Mouse (Mus musculus) lung, postnatal 0 days (tissue): ENCODE data around the gene Nol8. TPM values are rescaled to one million over a fixed set of nuclear protein-coding genes. Genes with fewer than 3 reads are reported as not detected.

ENCODE experiments used
- ATAC-seq: fragments of 200-750 bp; cut with Nextera tagmentation; 2 replicates; pipeline ENCODE4 v1.8.0; 2017; ENCODE audit warnings: moderate library complexity
- DNase-seq: peaks from one replicate; pipeline ENCODE4 v3.0.0-alpha.2; 2016; ENCODE audit warnings: low spot score
- H3K27ac ChIP-seq: fragments of 300-500 bp; sonication (generic); 2 replicates; pipeline ENCODE4 v1.5.1; 2014; ENCODE audit warnings: antibody characterized with exemption, mild to moderate bottlenecking, low read length, mixed read lengths
- H3K27me3 ChIP-seq: fragments of 300-500 bp; sonication (generic); replicated peaks from 2 replicates; pipeline ENCODE4 v1.6.1; 2014; ENCODE audit warnings: low read length, mixed read lengths; ENCODE audit not compliant: insufficient read depth
- H3K36me3 ChIP-seq: fragments of 300-500 bp; sonication (generic); 2 replicates; pipeline ENCODE4 v1.6.1; 2014; ENCODE audit warnings: low read length, mixed read lengths; ENCODE audit not compliant: insufficient read depth
- H3K4me1 ChIP-seq: fragments of 300-500 bp; sonication (generic); 2 replicates; pipeline ENCODE4 v1.6.1; 2014; ENCODE audit warnings: antibody characterized with exemption, low read depth, low read length, mixed read lengths; ENCODE audit not compliant: insufficient read depth
- H3K4me2 ChIP-seq: fragments of 300-500 bp; sonication (generic); replicated peaks from 2 replicates; pipeline ENCODE4 v1.6.1; 2014; ENCODE audit warnings: low read depth, mild to moderate bottlenecking, low read length, moderate library complexity, mixed read lengths
- H3K4me3 ChIP-seq: fragments of 300-500 bp; sonication (generic); 2 replicates; pipeline ENCODE4 v1.5.1; 2014; ENCODE audit warnings: low read depth, low read length
- H3K9ac ChIP-seq: fragments of 300-500 bp; sonication (generic); replicated peaks from 2 replicates; pipeline ENCODE4 v1.6.1; 2014; ENCODE audit warnings: low read depth, mild to moderate bottlenecking
- H3K9me3 ChIP-seq: fragments of 300-500 bp; sonication (generic); 2 replicates; pipeline ENCODE4 v1.6.1; 2016; ENCODE audit warnings: low read length, mixed read lengths
- CTCF ChIP-seq: IDR thresholded peaks from 2 replicates; pipeline ENCODE4 v1.5.1; 2016; ENCODE audit warnings: antibody characterized with exemption, mild to moderate bottlenecking
- EP300 ChIP-seq: IDR thresholded peaks from 2 replicates; pipeline ENCODE4 v1.6.1; 2016; ENCODE audit warnings: antibody characterized with exemption, mild to moderate bottlenecking, control low read depth
- WGBS: fragments of 180-500 bp; shearing (Covaris S2); extraction: QIAGEN DNeasy Blood & Tissue Kit; methylation state at CpG from one replicate; pipeline ENCODE4 v1.1.7; 2014; 5-methylcytosine and 5-hydroxymethylcytosine counted together
- polyA plus RNA-seq: library from polyadenylated mRNA; unstranded; fragments of >200 nt; fragmentation: Nextera tagmentation; extraction: Ambion mirVana; gene quantifications from 2 replicates; pipeline ENCODE4 v1.2.1, GENCODE M21; 2015

Nol8 gene
- polyA plus RNA-seq, 1 experiment from 2014 or later: 9.1 TPM

GRCm38 (mm10) chr13:49706032-49706690, 53.3 kb downstream of the Nol8 start:
- ATAC-seq: no peak
- H3K27me3 ChIP-seq: no peaks in the 10 kb centered on the region
- no peak for TF ChIP-seq EP300
- TF ChIP-seq CTCF: no peak
- no peak overlapping the region for H3K9ac ChIP-seq
- H3K4me2 ChIP-seq: no peak overlapping the region
- H3K27ac ChIP-seq: no peak overlapping the region
- H3K36me3 ChIP-seq: peaks cover 45% of the 10 kb centered on the region
- no peaks in the 10 kb centered on the region for H3K9me3 ChIP-seq
- 95% methylated on average over 3 of the region's 3 CpGs for WGBS
- no peak for DNase-seq
- no peak overlapping the region for H3K4me3 ChIP-seq
- H3K4me1 ChIP-seq: no peaks in the 10 kb centered on the region

GRCm38 (mm10) chr13:49708311-49708710, 55.4 kb downstream of the Nol8 start:
- Histone ChIP-seq H3K4me3 (no peak overlapping the region), H3K9ac (no peak overlapping the region), H3K27me3 (no peaks in the 10 kb centered on the region), H3K36me3 (peaks cover 46% of the 10 kb centered on the region), H3K4me2 (no peak overlapping the region), H3K27ac (no peak overlapping the region), H3K9me3 (no peaks in the 10 kb centered on the region), H3K4me1 (no peaks in the 10 kb centered on the region)
- TF ChIP-seq EP300: no peak
- ATAC-seq: no peak
- no peak for DNase-seq
- 92% methylated on average over 8 of the region's 8 CpGs for WGBS

GRCm38 (mm10) chr13:49712047-49712721, 59.3 kb downstream of the Nol8 start:
- ATAC-seq: no peak
- no peak for TF ChIP-seq CTCF
- TF ChIP-seq EP300: no peak
- Histone ChIP-seq H3K4me3 (no peak overlapping the region), H3K27ac (no peak overlapping the region), H3K4me2 (no peak overlapping the region), H3K9me3 (no peaks in the 10 kb centered on the region), H3K4me1 (no peaks in the 10 kb centered on the region), H3K9ac (no peak overlapping the region), H3K27me3 (no peaks in the 10 kb centered on the region), H3K36me3 (peaks cover 46% of the 10 kb centered on the region; the same call in 1 of the 2 replicates)
- 88% methylated on average over 12 of the region's 12 CpGs for WGBS
- no peak for DNase-seq

- H3K4me1 ChIP-seq: no peaks in the 10 kb centered on the region
- H3K4me2 ChIP-seq: no peak overlapping the region
- H3K27ac ChIP-seq: no peak overlapping the region
- no peak for TF ChIP-seq EP300
- no peak for TF ChIP-seq CTCF
- H3K9me3 ChIP-seq: no peaks in the 10 kb centered on the region
- 70% methylated on average over 3 of the region's 3 CpGs for WGBS
- no peak overlapping the region for H3K4me3 ChIP-seq
- H3K36me3 ChIP-seq: peaks cover 49% of the 10 kb centered on the region
- no peak overlapping the region for H3K9ac ChIP-seq
- ATAC-seq (peak; percentile 89), DNase-seq (peak; percentile 58)
- no peaks in the 10 kb centered on the region for H3K27me3 ChIP-seq
Observed at GRCm38 (mm10) chr13:49719310-49719709, 66.4 kb downstream of the Nol8 start.

Other genes starting within 250 kb of the Nol8 start
- 12.0 and 12.6 TPM in 2 replicates for gene Ippk, start 231.8 kb upstream of the Nol8 start, polyA plus RNA-seq
- 0.35 and 0.49 TPM in 2 replicates for gene Tes3-ps, start 159.8 kb upstream of the Nol8 start, polyA plus RNA-seq
- 3.1 and 3.6 TPM in 2 replicates for gene Ecm2, start 148.3 kb upstream of the Nol8 start, polyA plus RNA-seq
- gene Aspn, start 108.6 kb upstream of the Nol8 start, polyA plus RNA-seq: 102 and 115 TPM in 2 replicates
- gene Omd, start 70.6 kb upstream of the Nol8 start, polyA plus RNA-seq: 0.54 and 0.74 TPM in 2 replicates
- gene Ogn, start 45.0 kb upstream of the Nol8 start, polyA plus RNA-seq: 79.1 and 79.9 TPM in 2 replicates
- gene Cenpp, start 293 bp upstream of the Nol8 start, polyA plus RNA-seq: 3.8 and 3.9 TPM in 2 replicates
- 15.1 and 16.5 TPM in 2 replicates for gene Iars, start 29.0 kb downstream of the Nol8 start, polyA plus RNA-seq
- not detected in 2 replicates for gene Gm30302, start 145.9 kb downstream of the Nol8 start, polyA plus RNA-seq